Mouse (Mus musculus) skeletal muscle tissue, adult 2 months (tissue): ENCODE measurements around the gene Gm10190.
"Not testable (repeated sequence)": the region's sequence is repeated elsewhere in the genome, so short reads cannot be mapped to it uniquely, and the experiment has no call there.

ENCODE experiments used
- DNase-seq: peaks from one replicate; pipeline ENCODE4 v3.0.0-alpha.2; 2012; ENCODE audit warnings: low read depth, low spot score

Gene Gm10190

GRCm38 (mm10) chr17:80372989-80373725 lies at the start of gene Gm10190:
Gm10190 (minus strand) TSS chr17:80373541.
- DNase-seq, result peak; percentile 80

- no peak for DNase-seq
Measured at GRCm38 (mm10) chr17:80420998-80421397, 47.7 kb upstream of the Gm10190 start.

- DNase-seq, result no peak
Measured at GRCm38 (mm10) chr17:80418572-80419210, 45.4 kb upstream of the Gm10190 start.

GRCm38 (mm10) chr17:80411182-80411581 lies 37.8 kb upstream of the Gm10190 start:
- DNase-seq, result no peak

- DNase-seq, result no peak
Measured at GRCm38 (mm10) chr17:80398243-80398642, 24.9 kb upstream of the Gm10190 start.

- DNase-seq, result peak; percentile 44
Measured at GRCm38 (mm10) chr17:80391423-80392403, 18.4 kb upstream of the Gm10190 start.

- DNase-seq, result no peak
Measured at GRCm38 (mm10) chr17:80390024-80390423, 16.7 kb upstream of the Gm10190 start.

GRCm38 (mm10) chr17:80385671-80386070 lies 12.3 kb upstream of the Gm10190 start:
- no peak for DNase-seq

- not testable (repeated sequence) for DNase-seq
Measured at GRCm38 (mm10) chr17:80378386-80378785, 5.0 kb upstream of the Gm10190 start.

- DNase-seq, result no peak
Measured at GRCm38 (mm10) chr17:80373726-80374096, 370 bp upstream of the Gm10190 start.

- DNase-seq, result no peak
Measured at GRCm38 (mm10) chr17:80368606-80369005, 4.7 kb downstream of the Gm10190 start.

- no peak for DNase-seq
Measured at GRCm38 (mm10) chr17:80367276-80367675, 6.1 kb downstream of the Gm10190 start.

GRCm38 (mm10) chr17:80360245-80360644 lies 13.1 kb downstream of the Gm10190 start:
- no peak for DNase-seq

- DNase-seq, result no peak
Measured at GRCm38 (mm10) chr17:80347234-80347633, 26.1 kb downstream of the Gm10190 start.

- DNase-seq, result no peak
Measured at GRCm38 (mm10) chr17:80346591-80347125, 26.7 kb downstream of the Gm10190 start.

- no peak for DNase-seq
Measured at GRCm38 (mm10) chr17:80345277-80345676, 28.1 kb downstream of the Gm10190 start.

GRCm38 (mm10) chr17:80332386-80332785 lies 41.0 kb downstream of the Gm10190 start:
- DNase-seq, result no peak

GRCm38 (mm10) chr17:80326431-80326830 lies 46.9 kb downstream of the Gm10190 start:
- no peak for DNase-seq

GRCm38 (mm10) chr17:80325456-80325855 lies 47.9 kb downstream of the Gm10190 start:
- DNase-seq, result no peak

- DNase-seq, result no peak
Measured at GRCm38 (mm10) chr17:80324521-80324920, 48.8 kb downstream of the Gm10190 start.

GRCm38 (mm10) chr17:80323658-80324057 lies 49.7 kb downstream of the Gm10190 start:
- DNase-seq, result no peak
